Mouse (Mus musculus) A20 (cell line): Measurements from ENCODE around the gene Susd1.

Experiments used
- DNase-seq: peaks from one replicate; pipeline ENCODE4 v3.0.0-alpha.2; 2011; ENCODE audit warnings: low read depth, low spot score

Gene Susd1

DNA sequence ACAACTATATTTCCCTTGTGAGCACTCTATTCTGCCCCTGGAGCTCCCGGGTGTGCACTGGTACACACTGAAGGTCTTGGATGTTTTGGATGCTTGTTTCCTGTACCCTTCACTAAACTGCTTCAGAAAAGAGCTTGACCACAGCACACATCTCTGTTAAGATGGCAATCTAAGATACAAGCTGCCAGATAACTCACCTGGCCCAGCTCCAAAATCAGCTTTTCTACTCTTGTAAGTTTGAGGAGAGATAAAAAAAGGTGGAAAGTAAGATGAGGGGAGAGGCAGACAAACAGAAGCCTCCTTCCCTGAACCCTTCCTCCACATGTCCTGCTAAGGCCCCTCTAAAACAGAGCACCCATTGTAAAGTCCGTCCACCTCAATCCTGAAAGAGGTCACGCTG is 115.7 kb downstream of the Susd1 start:
- no peak for DNase-seq

- no peak for DNase-seq
Measured at GRCm38 (mm10) chr4:59322056-59322455, 116.4 kb downstream of the Susd1 start.

GRCm38 (mm10) chr4:59321181-59322008 is 117.0 kb downstream of the Susd1 start:
- no peak for DNase-seq

DNA sequence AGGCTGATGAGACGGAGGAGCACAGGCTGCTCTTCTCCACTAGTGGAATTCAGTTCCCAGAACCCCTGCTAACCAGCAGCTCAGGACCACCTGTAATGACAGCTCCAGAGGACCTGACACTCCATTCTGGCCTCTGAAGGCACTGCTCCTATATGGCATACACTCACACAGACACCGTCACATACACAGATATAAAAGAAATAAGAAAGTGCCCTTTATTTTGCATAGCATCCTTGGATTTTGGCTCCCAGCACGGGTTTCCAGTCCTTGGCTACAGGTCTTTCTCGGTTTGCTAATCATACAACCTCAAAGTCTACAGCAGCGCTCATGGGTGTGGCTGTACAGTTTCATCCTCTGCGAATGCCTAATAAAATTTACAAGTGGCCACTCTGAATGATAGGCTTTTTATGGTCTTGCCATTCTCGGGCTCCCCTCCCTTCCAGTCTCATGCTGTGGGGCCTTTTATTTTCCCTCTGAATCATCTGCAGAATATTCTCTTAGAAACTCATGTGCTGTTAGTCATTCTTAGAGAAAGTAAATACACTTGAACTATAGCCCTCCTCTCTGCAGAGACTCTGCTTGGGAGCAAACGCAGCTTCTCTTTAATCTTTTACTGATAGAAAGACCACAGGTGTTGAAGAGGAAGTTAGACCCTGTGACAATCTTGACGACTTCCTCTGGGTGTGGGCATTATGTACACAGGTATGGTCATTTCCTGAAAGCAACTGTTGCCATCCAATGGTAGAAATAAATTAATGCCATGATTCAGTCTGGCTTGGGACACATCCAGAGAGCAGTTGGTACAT is 119.1 kb downstream of the Susd1 start:
- peak; percentile 53 for DNase-seq

DNA sequence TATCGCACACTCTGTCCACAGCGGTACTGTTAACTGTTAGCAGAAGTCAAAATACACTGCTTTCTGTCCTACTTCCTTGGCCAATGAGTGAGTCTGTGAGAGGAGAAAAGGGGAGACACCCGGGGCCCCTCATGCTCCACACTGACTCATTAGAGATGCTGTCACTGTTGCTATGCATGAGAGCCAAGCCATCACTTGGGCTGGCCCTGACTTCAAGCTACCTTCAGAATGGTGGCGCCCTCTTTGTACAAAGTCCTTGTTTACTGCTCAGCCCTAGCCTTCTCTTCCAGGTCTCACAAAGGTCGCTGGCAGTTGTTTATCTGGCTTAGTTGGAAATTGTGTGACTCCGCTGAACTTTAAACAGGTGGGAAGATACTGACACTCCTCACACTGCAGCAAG is 119.8 kb downstream of the Susd1 start:
- no peak for DNase-seq

- DNase-seq, result no peak
Measured at GRCm38 (mm10) chr4:59315553-59316405, 122.7 kb downstream of the Susd1 start.

DNA sequence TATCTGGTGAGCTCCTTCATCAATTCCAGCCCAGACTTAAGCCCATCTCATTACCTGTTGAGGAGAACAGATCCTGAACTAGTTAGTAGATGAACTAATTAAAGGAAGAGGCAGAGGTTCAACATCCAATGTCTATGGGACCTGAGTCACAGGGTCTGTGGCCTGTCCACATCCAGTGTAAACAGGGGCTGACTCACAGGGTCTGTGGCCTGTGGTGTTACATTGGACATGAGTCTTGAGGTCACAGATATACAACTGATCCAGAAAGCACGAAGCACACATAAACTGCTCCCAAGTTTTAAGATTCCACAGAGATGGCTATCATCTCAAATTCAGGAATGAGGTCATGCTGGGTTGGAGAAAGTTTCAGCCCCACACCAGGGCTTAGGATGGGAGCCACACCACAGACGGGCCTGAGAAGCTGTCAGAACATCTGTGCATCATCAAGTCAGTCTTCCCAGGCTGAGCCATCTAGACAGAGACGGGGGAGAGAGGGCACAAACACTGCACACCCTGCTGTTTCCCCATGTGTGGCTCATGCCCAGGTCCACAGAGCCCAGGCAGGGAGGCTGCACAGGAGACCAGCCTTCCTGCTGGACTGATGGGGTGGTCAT is 123.4 kb downstream of the Susd1 start:
- DNase-seq, result no peak

DNA sequence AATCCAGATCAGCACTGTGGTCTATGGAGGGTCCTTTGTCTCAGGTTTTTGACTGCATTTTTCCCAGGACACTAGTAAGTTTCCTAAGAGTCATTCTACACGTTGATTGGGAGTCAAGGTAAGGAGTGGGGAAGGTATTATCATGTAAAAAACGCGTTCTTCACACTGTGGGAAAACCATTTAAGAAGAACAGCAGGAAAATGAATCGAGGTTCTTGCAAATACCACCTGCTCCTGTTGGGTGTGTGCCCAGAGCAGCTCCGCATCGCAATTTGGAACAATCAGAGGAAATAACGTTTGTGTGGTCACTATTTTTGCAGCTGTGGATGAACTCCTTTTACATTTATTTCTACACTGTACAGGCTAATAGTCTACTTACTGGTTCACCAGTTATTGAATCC is 125.5 kb downstream of the Susd1 start:
- DNase-seq, result no peak

DNA sequence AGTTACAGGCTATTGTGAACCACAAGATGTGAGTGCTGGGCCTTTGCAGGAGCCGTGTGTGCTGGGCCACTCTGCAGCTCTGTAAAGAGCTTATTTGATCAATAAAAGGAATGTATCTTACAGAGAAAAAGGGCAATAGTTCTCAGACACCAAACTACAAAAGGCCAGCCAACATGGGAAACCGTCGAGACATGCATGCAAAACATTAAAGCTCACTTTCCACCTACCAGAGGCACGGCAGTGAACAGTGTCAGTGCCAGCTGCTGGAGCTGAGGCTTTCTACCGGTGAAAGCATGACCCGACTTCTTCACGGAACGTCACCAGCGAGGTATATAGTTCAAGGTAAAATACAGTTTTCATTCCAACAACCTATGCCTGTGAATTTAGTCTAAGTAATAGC is 127.8 kb downstream of the Susd1 start:
- no peak for DNase-seq

GRCm38 (mm10) chr4:59307841-59308589 is 130.4 kb downstream of the Susd1 start:
- DNase-seq, result no peak

DNA sequence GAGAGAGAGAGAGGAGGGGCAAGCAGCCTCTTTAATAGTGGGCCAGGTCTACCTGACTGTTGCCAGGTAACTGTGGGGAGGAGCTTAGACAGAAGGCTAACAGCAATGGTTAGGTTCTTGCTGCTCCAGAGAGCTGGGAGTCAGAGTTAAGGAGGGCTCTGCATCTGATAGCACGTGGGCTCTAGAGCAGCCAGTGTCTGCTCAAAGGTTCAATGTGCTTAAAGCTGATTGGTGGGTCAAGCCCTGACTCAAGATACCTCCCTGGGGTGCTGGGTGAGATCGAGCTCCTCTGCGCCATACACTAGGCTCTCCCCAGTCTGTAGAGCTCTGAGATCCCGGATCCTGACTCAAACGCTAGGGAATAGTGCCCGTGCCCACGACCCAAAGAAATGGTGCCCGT is 136.0 kb downstream of the Susd1 start:
- no peak for DNase-seq

GRCm38 (mm10) chr4:59301025-59301815 is 137.2 kb downstream of the Susd1 start:
- DNase-seq, result no peak

GRCm38 (mm10) chr4:59298719-59299496 is 139.5 kb downstream of the Susd1 start:
- DNase-seq, result no peak

- DNase-seq, result no peak
Measured at GRCm38 (mm10) chr4:59295127-59295526, 143.3 kb downstream of the Susd1 start.

DNA sequence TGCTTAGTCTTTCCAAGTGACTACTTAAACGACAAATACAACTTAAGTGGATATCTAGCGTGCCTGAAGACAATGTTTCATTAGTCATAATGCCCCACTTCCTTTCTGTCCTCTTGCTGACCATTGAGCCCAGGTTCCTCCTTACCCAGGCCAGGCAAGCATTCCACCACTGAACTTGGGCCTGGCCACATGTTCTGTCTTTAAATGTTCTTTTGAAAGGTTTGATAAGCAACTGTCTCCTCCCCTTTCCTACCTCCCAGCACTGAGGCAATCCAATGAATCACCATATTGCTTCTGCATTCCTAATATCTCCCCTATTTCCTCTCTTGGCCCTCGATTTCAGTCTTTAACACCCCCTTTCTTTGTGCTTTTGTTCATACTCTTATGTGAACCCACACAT is 143.8 kb downstream of the Susd1 start:
- DNase-seq, result no peak

DNA sequence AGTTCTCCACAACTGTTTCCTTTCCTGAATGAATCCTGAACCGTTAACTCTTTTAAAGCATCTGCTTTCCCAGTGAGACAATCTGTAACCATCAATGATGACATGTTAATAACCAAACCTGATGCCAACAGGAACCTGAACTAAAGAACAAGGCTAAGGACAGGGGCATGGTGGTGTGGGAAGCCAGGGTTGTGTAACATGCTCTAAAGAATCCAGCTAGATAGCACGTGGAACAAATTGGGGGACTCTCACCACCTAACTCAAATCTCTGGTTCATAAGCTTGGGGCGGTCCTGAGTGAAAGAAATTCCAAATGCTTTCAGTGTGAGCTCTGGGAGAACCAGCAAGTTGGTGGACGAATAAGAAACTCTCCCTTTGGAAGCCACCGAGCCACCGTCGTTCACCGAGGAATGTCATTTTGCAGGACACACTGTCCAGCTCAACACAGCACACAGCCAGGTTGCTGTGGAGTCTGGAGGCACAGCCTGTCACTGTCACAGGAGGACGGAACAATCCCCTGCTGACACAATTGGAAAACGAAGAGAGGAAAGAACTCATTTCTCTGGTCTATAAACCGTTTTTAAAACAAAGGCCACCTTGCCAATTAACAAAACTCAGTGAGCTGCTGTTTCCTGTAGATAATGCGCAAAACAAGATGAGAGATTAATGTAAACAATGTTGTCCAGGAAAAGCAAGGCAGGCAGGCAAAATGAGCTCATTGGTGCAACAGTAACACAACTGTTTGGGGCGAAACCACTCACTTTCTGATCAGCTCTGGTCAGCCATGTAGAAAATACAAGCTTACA is 146.3 kb downstream of the Susd1 start:
- no peak for DNase-seq

DNA sequence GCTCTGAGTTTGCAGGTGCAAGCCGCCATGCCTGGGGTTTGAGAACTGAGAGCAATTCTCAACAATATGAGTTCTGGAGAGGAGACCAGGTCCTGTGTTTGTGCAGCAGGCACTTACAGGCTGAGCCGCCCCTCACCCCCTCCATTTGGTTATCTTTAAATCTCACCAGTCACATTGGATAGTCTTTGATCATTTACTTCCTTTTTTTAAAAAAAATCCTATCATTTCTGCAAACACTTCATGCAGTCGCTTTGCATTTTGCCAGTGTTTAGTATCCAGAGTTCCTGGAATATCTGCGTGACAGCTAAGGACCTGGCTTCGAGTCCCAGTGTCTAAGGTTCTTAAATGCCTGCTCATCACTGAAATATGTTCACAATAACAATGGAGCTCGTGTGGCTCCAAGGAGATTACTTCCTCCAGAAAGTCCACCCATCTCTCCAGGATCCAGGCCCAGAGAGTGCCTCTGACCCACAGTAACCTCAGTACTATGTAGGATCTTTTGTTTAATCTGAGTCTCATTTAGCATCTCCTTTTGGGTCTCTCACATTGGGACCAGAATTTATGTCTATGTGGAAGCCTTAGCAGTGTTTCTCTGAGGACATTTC is 147.4 kb downstream of the Susd1 start:
- DNase-seq, result no peak

DNA sequence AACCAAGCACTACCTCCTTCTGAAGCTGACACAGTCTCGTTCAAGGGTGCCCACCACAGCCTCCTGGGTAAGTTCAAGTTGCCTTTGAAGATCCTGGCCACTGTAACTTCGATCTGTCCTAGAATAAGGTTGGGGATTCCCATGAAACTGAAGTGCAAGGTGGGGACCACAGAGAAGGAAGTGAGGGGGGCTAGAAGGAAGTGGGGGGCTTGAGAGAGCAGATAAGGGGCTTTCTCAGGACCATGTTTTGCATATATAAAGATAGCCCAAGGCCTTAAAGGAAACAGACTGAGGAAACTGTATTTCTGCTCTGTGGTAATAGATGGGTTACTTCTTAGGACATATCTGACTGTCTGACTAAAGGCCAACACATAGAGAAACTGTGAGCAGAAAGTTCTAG is 151.3 kb downstream of the Susd1 start:
- peak; percentile 63 for DNase-seq
